Mouse (Mus musculus): ENCODE results near the gene Pitpnm1. TPM values are rescaled to one million over a fixed set of nuclear protein-coding genes. Genes with fewer than 3 reads are reported as not detected.

Pitpnm1 gene
- polyA plus RNA-seq, 1 experiment from 2014 or later = 7.3 TPM

DNA sequence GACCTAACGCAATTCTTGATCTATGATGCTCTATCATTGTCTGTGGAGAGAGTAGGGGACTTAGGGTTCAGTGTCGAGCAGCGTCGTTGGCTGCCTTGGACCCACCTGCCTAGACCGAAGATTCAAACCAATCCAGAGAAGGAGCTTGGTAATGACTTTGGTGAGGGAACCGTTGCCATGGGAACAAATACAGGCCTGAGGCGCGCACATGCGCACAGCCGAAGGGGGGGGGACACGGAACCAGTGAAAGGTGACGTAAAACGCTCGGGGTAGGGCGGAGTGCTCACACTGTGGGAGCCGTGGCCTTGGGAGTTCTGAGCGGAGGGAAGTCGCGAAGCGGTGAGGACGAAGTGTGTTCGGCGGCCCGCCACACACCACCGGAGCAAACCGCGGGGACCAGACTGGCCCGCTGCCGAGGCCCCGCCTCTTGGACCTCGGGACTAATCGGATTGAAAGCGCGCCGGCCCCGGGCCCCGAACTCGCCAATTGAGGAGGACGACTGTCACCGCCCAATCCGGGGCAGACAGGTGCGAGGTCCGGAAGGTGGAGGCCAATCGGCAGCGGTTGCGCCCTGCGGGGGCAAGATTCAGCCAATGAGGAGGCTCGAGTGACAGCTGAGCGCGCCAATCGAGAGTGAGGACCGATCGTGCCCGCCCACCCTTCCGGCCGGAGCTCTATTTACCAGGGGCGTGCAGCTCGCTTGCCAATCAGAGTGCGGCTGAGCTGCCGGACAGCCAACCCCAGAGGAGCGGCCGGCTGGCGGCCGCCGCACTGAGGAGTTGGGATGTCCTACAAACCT, 3.0 kb upstream of the Pitpnm1 start, which contains the start of gene Cdk2ap2:
Cdk2ap2 (plus strand) TSS at position 541 of the 799 bp plus-strand sequence.
- WGBS (ENCODE audit: insufficient replicate concordance) = under 1% methylated on average over 64 of the region's 65 CpGs
- no peaks in the 10 kb centered on the region for H3K9me3 ChIP-seq (replicated peaks; ENCODE audit: control insufficient read depth, low read length)
- peak within 1 kb of the TSS; percentile 100 for H3K27ac ChIP-seq (ENCODE audit: low read length)
- peaks cover 20% of the 10 kb centered on the region for H3K27me3 ChIP-seq (ENCODE audit: control insufficient read depth, insufficient read depth, low read depth, low read length)
- no peaks in the 10 kb centered on the region for H3K36me3 ChIP-seq (ENCODE audit: control insufficient read depth, insufficient read depth)
- H3K4me3 ChIP-seq (ENCODE audit: low read depth, low read length) = peak within 1 kb of the TSS; percentile 86
- H3K4me2 ChIP-seq (ENCODE audit: low read depth, low read length) = peak within 1 kb of the TSS; percentile 99
- ATAC-seq (ENCODE audit: low read depth) = peak; percentile 90
- H3K9ac ChIP-seq (ENCODE audit: low read depth, low read length) = peak within 1 kb of the TSS; percentile 91
- H3K4me1 ChIP-seq (ENCODE audit: control insufficient read depth, low read depth, low read length) = peaks cover 46% of the 10 kb centered on the region

DNA sequence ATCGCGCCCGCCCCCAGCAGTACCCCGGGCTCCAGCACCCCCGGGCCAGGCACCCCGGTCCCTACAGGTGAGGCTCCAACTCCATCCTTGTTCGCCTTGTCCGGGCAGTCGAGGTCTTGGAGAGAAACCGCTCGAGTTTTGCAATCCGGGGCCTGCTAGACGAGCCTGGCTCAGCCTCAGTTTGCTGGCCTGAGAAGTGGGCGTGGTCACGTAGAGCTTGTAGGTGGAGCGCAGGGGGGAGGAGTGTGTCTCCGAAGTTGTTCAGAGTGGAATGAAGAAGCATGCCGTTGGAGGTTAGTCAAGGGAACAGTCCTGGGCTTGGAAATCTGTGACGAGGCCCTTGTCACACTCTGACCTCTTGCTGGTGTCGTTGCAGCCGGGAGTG, 2.4 kb upstream of the Pitpnm1 start:
- H3K9ac ChIP-seq (ENCODE audit: low read depth, low read length) = peak overlapping the region; percentile 91
- H3K9me3 ChIP-seq (replicated peaks; ENCODE audit: control insufficient read depth, low read length) = no peaks in the 10 kb centered on the region
- H3K4me1 ChIP-seq (ENCODE audit: control insufficient read depth, low read depth, low read length) = peaks cover 46% of the 10 kb centered on the region
- peak overlapping the region; percentile 86 for H3K4me3 ChIP-seq (ENCODE audit: low read depth, low read length)
- peak overlapping the region; percentile 99 for H3K4me2 ChIP-seq (ENCODE audit: low read depth, low read length)
- ATAC-seq (ENCODE audit: low read depth) = peak; percentile 68
- WGBS (ENCODE audit: insufficient replicate concordance) = 1% methylated on average over 21 of the region's 21 CpGs
- peaks cover 24% of the 10 kb centered on the region for H3K27me3 ChIP-seq (ENCODE audit: control insufficient read depth, insufficient read depth, low read depth, low read length)
- H3K27ac ChIP-seq (ENCODE audit: low read length) = peak overlapping the region; percentile 100
- no peaks in the 10 kb centered on the region for H3K36me3 ChIP-seq (ENCODE audit: control insufficient read depth, insufficient read depth)

GRCm38 (mm10) chr19:4098426-4098825, 1.4 kb upstream of the Pitpnm1 start:
- no peak for ATAC-seq (ENCODE audit: low read depth)
- peak overlapping the region; percentile 86 for H3K4me3 ChIP-seq (ENCODE audit: low read depth, low read length)
- peaks cover 24% of the 10 kb centered on the region for H3K27me3 ChIP-seq (ENCODE audit: control insufficient read depth, insufficient read depth, low read depth, low read length)
- peak overlapping the region; percentile 99 for H3K4me2 ChIP-seq (ENCODE audit: low read depth, low read length)
- H3K4me1 ChIP-seq (ENCODE audit: control insufficient read depth, low read depth, low read length) = peaks cover 46% of the 10 kb centered on the region
- no peaks in the 10 kb centered on the region for H3K9me3 ChIP-seq (replicated peaks; ENCODE audit: control insufficient read depth, low read length)
- WGBS (ENCODE audit: insufficient replicate concordance) = 72% methylated on average over 13 of the region's 13 CpGs
- no peaks in the 10 kb centered on the region for H3K36me3 ChIP-seq (ENCODE audit: control insufficient read depth, insufficient read depth)
- peak overlapping the region; percentile 91; the same call in 1 of the 2 replicates for H3K9ac ChIP-seq (ENCODE audit: low read depth, low read length)
- peak overlapping the region; percentile 46 for H3K27ac ChIP-seq (ENCODE audit: low read length)

DNA sequence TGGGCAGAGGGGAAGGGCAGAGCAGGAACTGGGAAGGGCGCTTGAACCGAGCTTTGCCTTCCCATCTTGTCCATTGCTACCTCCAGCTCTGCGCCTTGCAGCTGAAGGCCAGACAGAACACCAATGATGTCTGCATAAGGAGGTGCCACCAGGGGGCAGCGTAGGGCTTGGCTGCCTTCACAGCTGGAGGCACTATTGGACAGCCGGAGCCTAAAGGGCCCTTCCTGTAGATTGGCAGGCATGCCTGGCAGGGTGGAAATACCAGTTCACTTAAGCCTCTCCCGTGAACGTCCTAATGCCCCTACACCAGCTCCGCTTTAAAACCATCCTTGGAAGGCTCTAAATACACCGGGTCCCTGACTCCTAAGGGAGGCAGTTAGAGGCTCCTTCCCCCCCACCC, 742 bp upstream of the Pitpnm1 start:
- Histone ChIP-seq H3K27me3 (ENCODE audit: control insufficient read depth, insufficient read depth, low read depth, low read length) (peaks cover 24% of the 10 kb centered on the region), H3K9ac (ENCODE audit: low read depth, low read length) (peak overlapping the region; percentile 65), H3K9me3 (replicated peaks; ENCODE audit: control insufficient read depth, low read length) (no peaks in the 10 kb centered on the region), H3K4me3 (ENCODE audit: low read depth, low read length) (peak overlapping the region; percentile 86), H3K4me2 (ENCODE audit: low read depth, low read length) (peak overlapping the region; percentile 99), H3K36me3 (ENCODE audit: control insufficient read depth, insufficient read depth) (no peaks in the 10 kb centered on the region), H3K27ac (ENCODE audit: low read length) (peak overlapping the region; percentile 83), H3K4me1 (ENCODE audit: control insufficient read depth, low read depth, low read length) (peaks cover 46% of the 10 kb centered on the region)
- no peak for ATAC-seq (ENCODE audit: low read depth)
- WGBS (ENCODE audit: insufficient replicate concordance) = 5% methylated on average over 9 of the region's 9 CpGs

DNA sequence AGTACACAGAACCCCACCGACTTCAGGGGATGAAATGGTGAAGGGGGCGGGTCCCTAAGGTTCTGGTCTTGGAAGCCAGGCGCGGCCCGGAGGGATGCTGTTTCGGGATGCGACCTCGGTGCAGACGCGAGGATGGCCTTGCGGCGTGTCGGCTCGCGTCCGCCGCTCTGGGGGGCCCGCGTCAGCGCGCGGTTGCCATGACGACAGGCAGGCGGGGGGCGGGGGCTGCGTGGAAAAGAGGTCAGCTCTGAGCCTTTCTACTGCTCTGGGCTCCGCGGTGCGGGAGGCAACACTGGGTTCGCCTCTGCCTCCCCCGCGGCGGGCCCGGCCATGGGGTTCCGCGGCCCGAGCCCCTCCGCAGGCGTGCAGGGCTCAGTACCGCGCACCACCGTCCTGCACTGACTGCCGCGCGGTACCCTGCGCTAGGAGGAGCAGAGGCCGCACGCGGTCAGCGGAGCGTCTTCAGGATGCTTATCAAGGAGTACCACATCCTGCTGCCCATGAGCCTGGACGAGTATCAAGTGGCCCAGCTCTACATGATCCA, 992 bp downstream of the Pitpnm1 start:
- peaks cover 46% of the 10 kb centered on the region for H3K4me1 ChIP-seq (ENCODE audit: control insufficient read depth, low read depth, low read length)
- H3K4me3 ChIP-seq (ENCODE audit: low read depth, low read length) = peak overlapping the region; percentile 66
- ATAC-seq (ENCODE audit: low read depth) = no peak
- peaks cover 24% of the 10 kb centered on the region for H3K27me3 ChIP-seq (ENCODE audit: control insufficient read depth, insufficient read depth, low read depth, low read length)
- WGBS (ENCODE audit: insufficient replicate concordance) = 1% methylated on average over 52 of the region's 52 CpGs
- no peaks in the 10 kb centered on the region for H3K36me3 ChIP-seq (ENCODE audit: control insufficient read depth, insufficient read depth)
- H3K9me3 ChIP-seq (replicated peaks; ENCODE audit: control insufficient read depth, low read length) = no peaks in the 10 kb centered on the region
- no peak overlapping the region for H3K27ac ChIP-seq (ENCODE audit: low read length)
- peak overlapping the region; percentile 99 for H3K4me2 ChIP-seq (ENCODE audit: low read depth, low read length)
- peak overlapping the region; percentile 65 for H3K9ac ChIP-seq (ENCODE audit: low read depth, low read length)

- H3K9ac ChIP-seq (ENCODE audit: low read depth, low read length) = no peak overlapping the region
- H3K36me3 ChIP-seq (ENCODE audit: control insufficient read depth, insufficient read depth) = no peaks in the 10 kb centered on the region
- 78% methylated on average over 6 of the region's 6 CpGs for WGBS (ENCODE audit: insufficient replicate concordance)
- ATAC-seq (ENCODE audit: low read depth) = no peak
- H3K4me3 ChIP-seq (ENCODE audit: low read depth, low read length) = no peak overlapping the region
- no peak overlapping the region for H3K4me2 ChIP-seq (ENCODE audit: low read depth, low read length)
- peaks cover 24% of the 10 kb centered on the region for H3K27me3 ChIP-seq (ENCODE audit: control insufficient read depth, insufficient read depth, low read depth, low read length)
- no peaks in the 10 kb centered on the region for H3K9me3 ChIP-seq (replicated peaks; ENCODE audit: control insufficient read depth, low read length)
- H3K4me1 ChIP-seq (ENCODE audit: control insufficient read depth, low read depth, low read length) = peaks cover 39% of the 10 kb centered on the region
- H3K27ac ChIP-seq (ENCODE audit: low read length) = no peak overlapping the region
Observed at GRCm38 (mm10) chr19:4101466-4101865, 1.7 kb downstream of the Pitpnm1 start.

- Histone ChIP-seq H3K9me3 (replicated peaks; ENCODE audit: control insufficient read depth, low read length) (no peaks in the 10 kb centered on the region), H3K27me3 (ENCODE audit: control insufficient read depth, insufficient read depth, low read depth, low read length) (peaks cover 24% of the 10 kb centered on the region), H3K4me2 (ENCODE audit: low read depth, low read length) (no peak overlapping the region), H3K36me3 (ENCODE audit: control insufficient read depth, insufficient read depth) (no peaks in the 10 kb centered on the region), H3K4me3 (ENCODE audit: low read depth, low read length) (no peak overlapping the region), H3K9ac (ENCODE audit: low read depth, low read length) (no peak overlapping the region), H3K4me1 (ENCODE audit: control insufficient read depth, low read depth, low read length) (peaks cover 36% of the 10 kb centered on the region), H3K27ac (ENCODE audit: low read length) (no peak overlapping the region)
- ATAC-seq (ENCODE audit: low read depth) = no peak
- 69% methylated on average over 2 of the region's 2 CpGs for WGBS (ENCODE audit: insufficient replicate concordance)
Observed at GRCm38 (mm10) chr19:4102049-4102448, 2.3 kb downstream of the Pitpnm1 start.

- Histone ChIP-seq H3K9me3 (replicated peaks; ENCODE audit: control insufficient read depth, low read length) (no peaks in the 10 kb centered on the region), H3K27me3 (ENCODE audit: control insufficient read depth, insufficient read depth, low read depth, low read length) (peaks cover 24% of the 10 kb centered on the region), H3K27ac (ENCODE audit: low read length) (no peak overlapping the region), H3K4me1 (ENCODE audit: control insufficient read depth, low read depth, low read length) (peaks cover 35% of the 10 kb centered on the region), H3K4me3 (ENCODE audit: low read depth, low read length) (no peak overlapping the region), H3K4me2 (ENCODE audit: low read depth, low read length) (no peak overlapping the region), H3K36me3 (ENCODE audit: control insufficient read depth, insufficient read depth) (no peaks in the 10 kb centered on the region), H3K9ac (ENCODE audit: low read depth, low read length) (no peak overlapping the region)
- WGBS (ENCODE audit: insufficient replicate concordance) = 82% methylated on average over 12 of the region's 12 CpGs
- no peak for ATAC-seq (ENCODE audit: low read depth)
Observed at GRCm38 (mm10) chr19:4102626-4103025, 2.8 kb downstream of the Pitpnm1 start.

DNA sequence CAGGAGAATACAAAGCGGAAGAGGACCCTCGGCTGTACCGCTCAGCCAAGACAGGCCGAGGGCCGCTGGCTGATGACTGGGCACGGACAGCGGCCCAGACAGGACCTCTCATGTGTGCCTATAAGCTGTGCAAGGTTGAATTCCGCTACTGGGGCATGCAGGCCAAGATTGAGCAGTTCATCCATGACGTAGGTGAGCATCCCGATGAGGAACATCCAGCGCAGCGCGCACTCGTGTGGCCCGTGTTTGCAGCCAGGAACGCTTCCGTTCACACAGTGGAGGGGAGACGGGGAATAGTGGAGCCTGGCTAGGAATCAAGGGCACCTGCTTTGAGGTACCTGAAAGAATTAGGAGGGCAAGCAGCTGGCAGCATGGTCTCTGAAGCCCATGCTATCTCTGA, 3.5 kb downstream of the Pitpnm1 start:
- no peak for ATAC-seq (ENCODE audit: low read depth)
- no peak overlapping the region for H3K4me2 ChIP-seq (ENCODE audit: low read depth, low read length)
- WGBS (ENCODE audit: insufficient replicate concordance) = 87% methylated on average over 18 of the region's 18 CpGs
- no peaks in the 10 kb centered on the region for H3K9me3 ChIP-seq (replicated peaks; ENCODE audit: control insufficient read depth, low read length)
- no peak overlapping the region for H3K9ac ChIP-seq (ENCODE audit: low read depth, low read length)
- no peak overlapping the region for H3K27ac ChIP-seq (ENCODE audit: low read length)
- no peak overlapping the region for H3K4me3 ChIP-seq (ENCODE audit: low read depth, low read length)
- H3K4me1 ChIP-seq (ENCODE audit: control insufficient read depth, low read depth, low read length) = peaks cover 28% of the 10 kb centered on the region
- H3K27me3 ChIP-seq (ENCODE audit: control insufficient read depth, insufficient read depth, low read depth, low read length) = peaks cover 24% of the 10 kb centered on the region
- H3K36me3 ChIP-seq (ENCODE audit: control insufficient read depth, insufficient read depth) = no peaks in the 10 kb centered on the region
